Mouse (Mus musculus) intestine, postnatal 0 days (tissue): ENCODE measurements around the gene Ppp1r12b. TPM values are rescaled to one million over a fixed set of nuclear protein-coding genes. Genes with fewer than 3 reads are reported as not detected.

Experiments used
- ATAC-seq: fragments of 200-750 bp; cut with Nextera tagmentation; 2 replicates; pipeline ENCODE4 v1.8.0; 2017; ENCODE audit warnings: mild to moderate bottlenecking, moderate TSS enrichment, moderate library complexity
- H3K27ac ChIP-seq: fragments of 300-500 bp; sonication (generic); 2 replicates; pipeline ENCODE4 v1.5.1; 2014; ENCODE audit warnings: mild to moderate bottlenecking, low read depth, low read length, moderate library complexity
- H3K27me3 ChIP-seq: fragments of 300-500 bp; sonication (generic); replicated peaks from 2 replicates; pipeline ENCODE4 v1.6.1; 2014; ENCODE audit warnings: low read length, mixed read lengths; ENCODE audit not compliant: control insufficient read depth, insufficient read depth
- H3K36me3 ChIP-seq: fragments of 300-500 bp; sonication (generic); 2 replicates; pipeline ENCODE4 v1.6.1; 2014; ENCODE audit warnings: mild to moderate bottlenecking, moderate library complexity; ENCODE audit not compliant: control insufficient read depth, insufficient read depth
- H3K4me1 ChIP-seq: fragments of 300-500 bp; sonication (generic); replicated peaks from 2 replicates; pipeline ENCODE4 v1.6.1; 2014; ENCODE audit warnings: antibody characterized with exemption, low read length, mixed read lengths; ENCODE audit not compliant: control insufficient read depth, insufficient read depth
- H3K4me2 ChIP-seq: fragments of 300-500 bp; sonication (generic); replicated peaks from 2 replicates; pipeline ENCODE4 v1.6.1; 2014; ENCODE audit warnings: low read depth, mild to moderate bottlenecking, moderate library complexity
- H3K4me3 ChIP-seq: fragments of 300-500 bp; sonication (generic); 2 replicates; pipeline ENCODE4 v1.5.1; 2014; ENCODE audit warnings: low read depth, low read length
- H3K9ac ChIP-seq: fragments of 300-500 bp; sonication (generic); 2 replicates; pipeline ENCODE4 v1.6.1; 2014; ENCODE audit warnings: mild to moderate bottlenecking, low read depth, low read length
- H3K9me3 ChIP-seq: fragments of 300-500 bp; sonication (generic); 2 replicates; pipeline ENCODE4 v1.6.1; 2016; ENCODE audit warnings: mixed run types; ENCODE audit not compliant: control insufficient read depth
- CTCF ChIP-seq: sonication (generic); IDR thresholded peaks from 2 replicates; pipeline ENCODE4 v1.5.1; 2016; ENCODE audit warnings: low read depth, mild to moderate bottlenecking, control low read depth, antibody characterized with exemption, moderate library complexity
- WGBS: fragments of 180-500 bp; shearing (Covaris S2); extraction: QIAGEN DNeasy Blood & Tissue Kit; methylation state at CpG from one replicate; pipeline ENCODE4 v1.1.7; 2014; 5-methylcytosine and 5-hydroxymethylcytosine counted together
- polyA plus RNA-seq: library from polyadenylated mRNA; unstranded; fragments of >200 nt; fragmentation: Nextera tagmentation; extraction: Ambion mirVana; gene quantifications from 2 replicates; pipeline ENCODE4 v1.2.1, GENCODE M21; 2015

The Ppp1r12b gene
- polyA plus RNA-seq, 1 experiment from 2014 or later: 11.5 TPM

DNA sequence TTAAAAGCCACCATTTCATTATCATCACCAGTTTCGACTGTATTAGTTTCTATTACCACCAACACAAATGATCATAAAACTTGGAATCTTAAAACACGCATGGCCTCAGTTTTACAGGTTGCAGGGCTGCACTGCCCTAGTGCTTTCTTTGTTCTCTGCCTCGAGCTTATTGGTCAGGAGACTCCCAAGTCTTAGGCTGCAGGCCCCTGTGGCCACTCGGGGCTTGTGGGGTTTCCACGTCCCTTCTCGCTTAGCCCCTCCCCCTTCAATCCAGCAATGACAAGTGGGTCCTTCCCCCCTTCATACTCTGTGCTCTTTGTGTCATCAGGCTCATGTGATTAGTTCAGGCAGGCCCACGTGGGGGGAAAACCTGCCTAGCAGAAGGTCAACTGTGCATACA is 167.6 kb downstream of the Ppp1r12b start:
- Histone ChIP-seq H3K27me3 (no peaks in the 10 kb centered on the region), H3K4me2 (no peak overlapping the region), H3K27ac (no peak overlapping the region), H3K9ac (no peak overlapping the region), H3K4me1 (no peaks in the 10 kb centered on the region), H3K36me3 (no peaks in the 10 kb centered on the region), H3K9me3 (no peaks in the 10 kb centered on the region), H3K4me3 (no peak overlapping the region)
- ATAC-seq: no peak
- no peak for TF ChIP-seq CTCF
- 47% methylated on average over 7 of the region's 7 CpGs for WGBS

DNA sequence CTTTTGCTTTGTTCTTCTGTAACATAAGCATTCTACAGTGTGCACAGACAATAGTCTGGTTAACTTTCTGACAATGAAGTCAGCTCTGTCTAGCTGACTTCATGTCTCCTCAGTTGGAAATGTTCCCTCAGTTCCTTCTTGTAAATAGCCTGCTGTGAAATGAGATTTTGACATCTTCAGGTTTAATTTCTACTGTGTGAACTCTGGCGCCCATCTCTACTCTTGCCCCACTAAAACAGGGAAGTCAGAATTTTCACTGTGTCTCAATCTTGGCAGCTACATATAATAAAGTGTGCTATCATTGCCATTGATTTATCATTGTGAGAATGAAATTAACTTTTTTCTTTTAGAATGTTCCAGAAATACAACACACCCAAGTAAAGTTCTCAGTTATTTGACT is 170.8 kb downstream of the Ppp1r12b start:
- ATAC-seq: no peak

DNA sequence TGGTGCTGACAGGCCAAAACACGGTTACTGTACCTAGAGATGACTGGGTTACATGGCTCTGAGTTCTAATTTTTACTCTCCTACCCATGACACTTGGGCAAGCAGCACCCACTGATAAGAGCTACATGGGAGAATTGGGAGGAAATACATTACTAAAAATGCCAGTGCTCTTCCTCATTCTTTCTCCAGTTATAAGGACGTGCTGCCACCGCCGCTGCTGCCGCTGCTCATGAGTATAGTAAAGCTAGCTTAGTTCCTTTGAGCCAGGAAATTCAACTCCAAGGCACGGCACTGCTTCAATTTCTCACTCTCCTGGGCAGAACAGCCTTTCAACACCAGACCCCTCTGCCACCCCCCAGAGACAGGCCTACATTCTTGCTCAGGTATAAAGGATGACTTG is 171.3 kb downstream of the Ppp1r12b start:
- WGBS: 64% methylated on average over 6 of the region's 6 CpGs
- Histone ChIP-seq H3K4me1 (no peaks in the 10 kb centered on the region), H3K9ac (no peak overlapping the region), H3K27me3 (no peaks in the 10 kb centered on the region), H3K9me3 (no peaks in the 10 kb centered on the region), H3K4me2 (no peak overlapping the region), H3K4me3 (no peak overlapping the region), H3K27ac (no peak overlapping the region), H3K36me3 (no peaks in the 10 kb centered on the region)
- no peak for TF ChIP-seq CTCF
- ATAC-seq: no peak

More for the DNA sequence above, 170.8 kb downstream of the Ppp1r12b start:
- H3K4me2 ChIP-seq: no peak overlapping the region
- no peaks in the 10 kb centered on the region for H3K4me1 ChIP-seq
- H3K27me3 ChIP-seq: no peaks in the 10 kb centered on the region
- H3K9ac ChIP-seq: no peak overlapping the region
- WGBS: 89% methylated on average over 1 of the region's 1 CpGs
- H3K36me3 ChIP-seq: no peaks in the 10 kb centered on the region
- no peak for TF ChIP-seq CTCF
- no peak overlapping the region for H3K4me3 ChIP-seq
- no peak overlapping the region for H3K27ac ChIP-seq
- H3K9me3 ChIP-seq: no peaks in the 10 kb centered on the region

GRCm38 (mm10) chr1:134783958-134784357 is 171.8 kb downstream of the Ppp1r12b start:
- Histone ChIP-seq H3K27me3 (no peaks in the 10 kb centered on the region), H3K36me3 (no peaks in the 10 kb centered on the region), H3K4me2 (no peak overlapping the region), H3K4me3 (no peak overlapping the region), H3K27ac (no peak overlapping the region), H3K4me1 (no peaks in the 10 kb centered on the region), H3K9me3 (no peaks in the 10 kb centered on the region), H3K9ac (no peak overlapping the region)
- WGBS: 70% methylated on average over 4 of the region's 4 CpGs
- no peak for ATAC-seq
- no peak for TF ChIP-seq CTCF

GRCm38 (mm10) chr1:134782797-134783196 is 172.9 kb downstream of the Ppp1r12b start:
- H3K4me1 ChIP-seq: no peaks in the 10 kb centered on the region
- H3K4me2 ChIP-seq: no peak overlapping the region
- 75% methylated on average over 5 of the region's 5 CpGs for WGBS
- no peak for TF ChIP-seq CTCF
- H3K9me3 ChIP-seq: no peaks in the 10 kb centered on the region
- no peak for ATAC-seq
- H3K27ac ChIP-seq: no peak overlapping the region
- no peaks in the 10 kb centered on the region for H3K27me3 ChIP-seq
- H3K4me3 ChIP-seq: no peak overlapping the region
- H3K36me3 ChIP-seq: no peaks in the 10 kb centered on the region
- H3K9ac ChIP-seq: no peak overlapping the region

DNA sequence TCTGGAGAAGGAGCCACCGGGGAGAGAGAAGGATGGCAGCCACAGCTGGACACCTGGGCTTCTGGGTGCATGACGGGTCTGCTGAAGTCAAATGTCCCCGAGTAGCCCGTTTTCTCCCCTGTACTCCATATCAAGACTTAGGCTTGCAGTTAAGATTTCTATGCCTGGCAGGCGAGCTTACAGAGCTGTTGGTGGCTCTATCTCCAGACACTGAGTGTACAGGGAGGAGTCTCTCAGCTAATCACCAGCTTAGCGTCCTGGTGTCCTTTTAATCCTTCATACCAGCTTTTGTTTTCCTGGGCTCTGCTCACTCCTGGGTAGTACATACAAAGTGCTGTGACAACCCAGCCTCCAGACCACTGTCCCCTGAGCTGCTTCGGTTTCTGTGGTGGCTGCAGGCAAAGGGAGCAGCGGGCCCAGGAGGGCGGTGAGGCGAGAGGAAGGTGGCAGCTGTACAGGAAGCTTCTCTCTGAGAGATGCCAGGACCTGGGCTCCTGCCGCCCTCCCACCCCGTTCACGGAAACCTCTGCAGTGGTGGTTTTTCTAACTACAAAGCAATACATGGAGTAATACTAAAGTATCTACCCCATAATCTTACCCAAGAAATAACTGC is 177.7 kb downstream of the Ppp1r12b start:
- Histone ChIP-seq H3K27me3 (no peaks in the 10 kb centered on the region), H3K4me3 (no peak overlapping the region), H3K9ac (no peak overlapping the region), H3K36me3 (peaks cover 8% of the 10 kb centered on the region), H3K4me2 (no peak overlapping the region), H3K4me1 (no peaks in the 10 kb centered on the region; the same call in 1 of the 2 replicates), H3K27ac (no peak overlapping the region), H3K9me3 (no peaks in the 10 kb centered on the region)
- WGBS: 75% methylated on average over 13 of the region's 13 CpGs
- TF ChIP-seq CTCF: no peak
- no peak for ATAC-seq
